Mouse (Mus musculus) megakaryocyte progenitor cell, adult 5-6 weeks (primary cell): Measurements from ENCODE around the gene Arrdc4. TPM values are rescaled to one million over a fixed set of nuclear protein-coding genes. Genes with fewer than 3 reads are reported as not detected.

ENCODE experiments used
- ATAC-seq: replicated peaks from 2 replicates; pipeline ENCODE4 v1.8.0; 2016; ENCODE audit warnings: mild to moderate bottlenecking, moderate TSS enrichment, inconsistent platforms; ENCODE audit not compliant: poor library complexity
- total RNA-seq, 2 experiments: library from RNA; stranded (forward) in 1 of 2; stranded (reverse) in 1 of 2; fragments of 157-497, 149-512 nt in 1 of 2; fragments of 200-1000 nt in 1 of 2; gene quantifications; 2 replicates each; pipeline versions ENCODE4 v1.2.3 to v1.2.4; 2015 to 2017

Arrdc4 gene
- total RNA-seq, 2 experiments from 2014 or later: 3.8 to 8.2 TPM

GRCm38 (mm10) chr7:68712425-68712824 is 36.6 kb downstream of the Arrdc4 start:
- 0 out of 2 replicates have a peak, but pooled peaks have one; percentile 29 for ATAC-seq

GRCm38 (mm10) chr7:68709319-68709573 is 39.8 kb downstream of the Arrdc4 start:
- no peak for ATAC-seq

GRCm38 (mm10) chr7:68708563-68709318 is 40.3 kb downstream of the Arrdc4 start:
- ATAC-seq: no peak

- peak; percentile 60 for ATAC-seq
These were observed 43.9 kb downstream of the Arrdc4 start for GRCm38 (mm10) chr7:68705162-68705561.

- no peak for ATAC-seq
These were observed 51.7 kb downstream of the Arrdc4 start for GRCm38 (mm10) chr7:68697313-68697712.

- ATAC-seq: no peak
These were observed 52.1 kb downstream of the Arrdc4 start for GRCm38 (mm10) chr7:68696908-68697307.

- no peak for ATAC-seq
These were observed 52.6 kb downstream of the Arrdc4 start for GRCm38 (mm10) chr7:68696446-68696845.

- ATAC-seq: no peak
These were observed 56.3 kb downstream of the Arrdc4 start for GRCm38 (mm10) chr7:68692731-68693130.

GRCm38 (mm10) chr7:68691454-68691853 is 57.6 kb downstream of the Arrdc4 start:
- ATAC-seq: no peak

GRCm38 (mm10) chr7:68687140-68687611 is 61.9 kb downstream of the Arrdc4 start:
- no peak for ATAC-seq
